Mouse (Mus musculus): ENCODE measurements around the gene Maff. TPM values are rescaled to one million over a fixed set of nuclear protein-coding genes. Genes with fewer than 3 reads are reported as not detected.

The Maff gene
- polyA plus RNA-seq, 1 experiment from 2014 or later: 0.97 TPM

DNA sequence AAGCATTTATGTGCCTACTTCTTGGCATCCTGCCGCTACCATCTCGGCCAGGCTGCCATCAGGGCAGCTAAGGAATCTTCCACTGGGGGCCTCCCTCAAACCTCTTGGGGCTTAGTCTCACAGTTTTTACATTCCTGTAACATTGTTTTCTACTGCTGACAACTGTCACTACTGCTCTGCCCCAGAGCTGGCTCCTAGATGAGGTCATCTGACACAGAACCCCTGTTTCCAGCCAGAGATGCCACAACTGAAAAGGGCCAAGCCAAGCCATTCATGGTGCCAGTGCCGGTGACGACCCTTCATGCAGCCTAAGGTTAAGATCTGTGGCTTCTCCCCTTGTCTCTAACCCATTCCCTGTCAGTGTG, 22.6 kb upstream of the Maff start:
- H3K4me3 ChIP-seq: no peak overlapping the region
- H3K4me2 ChIP-seq (replicated peaks): no peak overlapping the region
- H3K27ac ChIP-seq (replicated peaks): no peak overlapping the region
- 85% methylated on average over 4 of the region's 4 CpGs for WGBS
- H3K27me3 ChIP-seq: no peaks in the 10 kb centered on the region
- no peaks in the 10 kb centered on the region for H3K9me3 ChIP-seq
- H3K9ac ChIP-seq (replicated peaks): no peak overlapping the region
- ATAC-seq (replicated peaks): no peak
- H3K4me1 ChIP-seq: peaks cover 24% of the 10 kb centered on the region
- H3K36me3 ChIP-seq: no peaks in the 10 kb centered on the region

- no peaks in the 10 kb centered on the region for H3K36me3 ChIP-seq
- no peaks in the 10 kb centered on the region for H3K9me3 ChIP-seq
- H3K4me3 ChIP-seq: no peak overlapping the region
- 83% methylated on average over 3 of the region's 3 CpGs for WGBS
- H3K27ac ChIP-seq (replicated peaks): no peak overlapping the region
- ATAC-seq (replicated peaks): no peak
- H3K27me3 ChIP-seq: no peaks in the 10 kb centered on the region
- H3K9ac ChIP-seq (replicated peaks): no peak overlapping the region
- H3K4me2 ChIP-seq (replicated peaks): no peak overlapping the region
- peaks cover 24% of the 10 kb centered on the region for H3K4me1 ChIP-seq
These were observed 22.0 kb upstream of the Maff start for GRCm38 (mm10) chr15:79324373-79324772.

DNA sequence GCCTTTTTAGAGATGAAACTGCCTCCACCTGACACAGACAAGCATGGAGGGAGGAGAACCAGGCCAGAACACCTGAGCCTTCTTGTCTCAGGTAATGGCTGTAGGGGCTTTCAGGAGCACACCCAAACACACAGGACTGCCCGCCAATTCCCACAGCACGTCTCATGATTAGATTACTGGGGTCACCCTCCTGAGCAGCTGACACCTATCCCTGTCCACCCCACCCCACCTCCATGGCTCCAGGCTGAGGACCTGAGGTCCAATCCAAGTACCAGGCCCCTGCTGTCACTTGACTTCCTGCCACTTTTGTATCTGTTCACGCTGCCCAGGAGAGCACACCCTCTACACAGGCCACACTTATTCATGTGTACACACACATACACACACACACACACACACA, 20.7 kb upstream of the Maff start:
- no peak overlapping the region for H3K9ac ChIP-seq (replicated peaks)
- no peak overlapping the region for H3K4me2 ChIP-seq (replicated peaks)
- no peak for ATAC-seq (replicated peaks)
- 85% methylated on average over 3 of the region's 3 CpGs for WGBS
- H3K9me3 ChIP-seq: no peaks in the 10 kb centered on the region
- no peak overlapping the region for H3K4me3 ChIP-seq
- H3K4me1 ChIP-seq: peaks cover 24% of the 10 kb centered on the region
- H3K36me3 ChIP-seq: no peaks in the 10 kb centered on the region
- H3K27ac ChIP-seq (replicated peaks): no peak overlapping the region
- no peaks in the 10 kb centered on the region for H3K27me3 ChIP-seq

GRCm38 (mm10) chr15:79326264-79326663, 20.2 kb upstream of the Maff start:
- H3K27me3 ChIP-seq: no peaks in the 10 kb centered on the region
- H3K27ac ChIP-seq (replicated peaks): no peak overlapping the region
- ATAC-seq (replicated peaks): no peak
- H3K9me3 ChIP-seq: no peaks in the 10 kb centered on the region
- H3K4me1 ChIP-seq: peaks cover 24% of the 10 kb centered on the region
- 84% methylated on average over 4 of the region's 4 CpGs for WGBS
- H3K9ac ChIP-seq (replicated peaks): no peak overlapping the region
- H3K4me3 ChIP-seq: no peak overlapping the region
- no peaks in the 10 kb centered on the region for H3K36me3 ChIP-seq
- H3K4me2 ChIP-seq (replicated peaks): no peak overlapping the region

DNA sequence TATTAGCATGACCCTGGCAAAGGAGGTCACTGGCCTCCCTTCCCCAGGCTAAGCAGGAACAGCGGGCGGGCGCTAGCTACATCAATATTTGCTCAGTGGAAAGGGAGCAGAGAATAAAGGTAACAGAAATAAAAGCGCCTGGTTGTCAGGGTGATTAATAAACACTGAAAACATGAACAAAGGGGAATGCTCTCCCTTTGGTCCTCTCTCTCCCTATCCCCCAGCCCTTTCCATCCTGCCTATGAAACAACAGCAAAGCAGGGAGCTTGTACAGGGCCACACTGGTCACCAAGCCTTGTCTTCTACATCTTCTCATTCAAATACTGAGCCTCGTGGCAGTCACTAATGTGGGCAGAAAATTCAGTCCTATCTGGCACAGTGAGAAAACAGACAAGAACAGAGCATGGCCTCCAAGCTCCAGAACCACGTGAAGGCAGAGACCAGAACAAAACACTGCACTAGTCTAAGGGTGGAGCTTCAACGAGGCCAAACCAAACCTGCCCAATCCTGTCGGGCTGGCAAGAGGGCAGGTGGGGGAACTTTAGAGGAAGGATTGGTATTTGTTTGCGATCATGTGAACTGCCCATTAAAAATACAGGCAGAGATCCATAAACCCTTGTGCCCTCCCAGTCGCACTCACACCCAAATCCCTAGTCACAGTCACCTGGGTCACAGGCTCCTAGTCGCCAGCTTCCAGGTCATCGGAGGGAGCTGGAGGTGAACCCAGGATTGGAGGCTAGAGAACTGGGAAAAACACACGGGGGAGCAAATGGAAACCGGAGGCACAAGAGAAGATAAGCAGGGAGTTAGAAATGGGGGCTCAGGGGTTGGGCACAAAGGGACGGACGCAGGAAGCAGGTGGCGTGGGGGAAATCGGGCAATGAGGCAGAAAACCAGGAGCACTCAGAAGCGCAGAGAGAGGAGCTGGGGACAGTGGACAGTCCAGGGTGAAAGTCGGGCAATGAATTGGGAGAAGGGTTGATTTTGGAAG, 19.2 kb upstream of the Maff start:
- Histone ChIP-seq H3K36me3 (no peaks in the 10 kb centered on the region), H3K27me3 (no peaks in the 10 kb centered on the region), H3K4me2 (replicated peaks) (peak overlapping the region; percentile 83), H3K9me3 (no peaks in the 10 kb centered on the region), H3K4me3 (peak overlapping the region; percentile 76), H3K4me1 (peaks cover 24% of the 10 kb centered on the region), H3K9ac (replicated peaks) (peak overlapping the region; percentile 61), H3K27ac (replicated peaks) (peak overlapping the region; percentile 91)
- peak; percentile 63 for ATAC-seq (replicated peaks)
- WGBS: 9% methylated on average over 20 of the region's 20 CpGs

DNA sequence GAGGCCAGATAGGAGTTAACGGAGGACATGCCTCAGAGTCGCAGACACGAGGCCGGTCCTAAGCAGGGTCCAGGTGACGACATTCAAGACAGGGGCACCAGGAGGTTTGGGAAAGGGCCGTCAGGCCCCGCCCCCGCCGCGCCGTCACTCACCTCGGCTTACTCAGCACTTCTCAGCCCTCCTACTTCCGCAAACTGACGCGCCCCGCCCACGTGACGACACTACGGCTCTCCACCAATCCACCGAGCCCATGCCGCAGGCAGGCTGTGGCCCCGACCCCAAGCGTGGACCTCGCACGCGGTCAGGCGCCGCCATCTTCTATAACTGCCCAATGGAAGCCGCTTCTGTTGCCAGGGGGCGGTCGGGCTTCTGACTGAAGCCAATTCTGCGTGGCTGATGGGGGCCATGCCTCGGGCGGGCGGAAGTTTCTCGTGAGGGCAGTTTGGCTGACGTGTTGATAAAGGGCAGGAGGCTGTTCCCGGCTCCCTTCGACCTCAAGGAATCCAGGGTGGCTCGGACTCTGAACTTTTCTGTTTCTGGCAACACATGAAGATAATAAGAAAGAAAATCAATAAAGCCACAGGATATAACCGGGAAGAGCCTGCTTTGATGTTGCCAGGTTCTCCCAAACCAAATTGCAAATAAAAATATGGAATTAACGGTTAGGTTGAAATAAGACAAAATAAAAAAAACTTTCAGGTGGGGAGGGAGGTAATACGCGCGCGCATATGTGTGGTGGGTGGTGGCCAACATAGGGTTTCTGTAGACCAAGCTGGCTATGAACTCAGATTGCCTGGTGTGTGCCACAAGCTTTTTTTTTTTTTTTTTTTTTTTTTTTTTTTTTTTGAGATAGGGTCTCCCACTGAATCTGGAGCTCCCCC, 18.1 kb upstream of the Maff start, which contains the start of gene Pla2g6:
Gene Pla2g6 (minus strand): TSS at position 333 of the 881 bp plus-strand sequence.
- Histone ChIP-seq H3K27ac (replicated peaks) (peak within 1 kb of the TSS; percentile 91), H3K9ac (replicated peaks) (peak within 1 kb of the TSS; percentile 61), H3K36me3 (no peaks in the 10 kb centered on the region), H3K27me3 (no peaks in the 10 kb centered on the region), H3K4me3 (peak within 1 kb of the TSS; percentile 76), H3K9me3 (no peaks in the 10 kb centered on the region), H3K4me1 (peaks cover 24% of the 10 kb centered on the region), H3K4me2 (replicated peaks) (peak within 1 kb of the TSS; percentile 83)
- 4% methylated on average over 46 of the region's 46 CpGs for WGBS
- ATAC-seq (replicated peaks): peak; percentile 98

DNA sequence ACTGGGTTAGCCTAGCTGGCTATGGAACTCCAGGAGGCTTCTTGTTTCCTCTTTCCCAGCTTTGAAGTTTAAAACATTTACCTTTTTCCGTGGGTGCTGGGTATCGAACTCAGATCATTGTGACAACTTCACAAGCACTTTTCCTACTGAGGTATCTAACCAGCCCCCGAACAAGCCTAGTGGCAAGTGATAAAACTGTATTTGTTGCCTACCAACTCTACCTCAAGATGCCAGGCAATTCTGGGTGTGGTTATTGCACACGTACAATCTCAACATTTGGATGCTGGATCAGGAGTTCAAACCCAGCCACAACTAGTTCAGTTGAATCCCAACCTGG, 17.5 kb upstream of the Maff start:
- H3K9me3 ChIP-seq: no peaks in the 10 kb centered on the region
- WGBS: 95% methylated on average over 4 of the region's 4 CpGs
- peaks cover 21% of the 10 kb centered on the region for H3K4me1 ChIP-seq
- no peaks in the 10 kb centered on the region for H3K36me3 ChIP-seq
- H3K27ac ChIP-seq (replicated peaks): peak overlapping the region; percentile 91; the same call in 1 of the 2 replicates
- H3K4me3 ChIP-seq: peak overlapping the region; percentile 76; the same call in 1 of the 2 replicates
- ATAC-seq (replicated peaks): no peak
- H3K27me3 ChIP-seq: no peaks in the 10 kb centered on the region
- no peak overlapping the region for H3K4me2 ChIP-seq (replicated peaks)
- no peak overlapping the region for H3K9ac ChIP-seq (replicated peaks)

- no peak for ATAC-seq (replicated peaks)
- no peak overlapping the region for H3K9ac ChIP-seq (replicated peaks)
- H3K4me3 ChIP-seq: no peak overlapping the region
- H3K4me1 ChIP-seq: peaks cover 21% of the 10 kb centered on the region
- no peaks in the 10 kb centered on the region for H3K27me3 ChIP-seq
- WGBS: 99% methylated on average over 6 of the region's 6 CpGs
- no peaks in the 10 kb centered on the region for H3K9me3 ChIP-seq
- no peak overlapping the region for H3K27ac ChIP-seq (replicated peaks)
- H3K4me2 ChIP-seq (replicated peaks): no peak overlapping the region
- H3K36me3 ChIP-seq: no peaks in the 10 kb centered on the region
These were observed 17.0 kb upstream of the Maff start for GRCm38 (mm10) chr15:79329346-79329978.

DNA sequence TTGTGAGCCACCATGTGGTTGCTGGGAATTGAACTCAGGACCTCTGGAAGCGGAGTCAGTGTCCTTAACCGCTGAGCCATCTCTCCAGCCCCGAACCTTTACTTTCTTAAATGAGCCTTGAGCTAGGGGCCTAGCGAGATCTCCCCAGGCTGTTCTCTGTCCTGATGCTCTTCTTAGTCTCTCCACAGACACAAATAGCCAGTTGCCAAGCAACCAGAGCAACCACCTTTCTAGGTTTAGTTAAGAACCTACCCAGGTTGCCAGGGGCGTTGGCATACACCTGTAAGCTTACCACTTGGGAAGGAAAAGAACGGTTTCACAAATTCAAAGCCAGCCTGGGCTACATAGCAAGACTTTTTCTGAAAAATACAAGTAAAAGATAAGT, 16.4 kb upstream of the Maff start:
- ATAC-seq (replicated peaks): no peak
- Histone ChIP-seq H3K27me3 (no peaks in the 10 kb centered on the region), H3K27ac (replicated peaks) (no peak overlapping the region), H3K4me2 (replicated peaks) (no peak overlapping the region), H3K4me1 (peaks cover 21% of the 10 kb centered on the region), H3K9me3 (no peaks in the 10 kb centered on the region), H3K36me3 (no peaks in the 10 kb centered on the region), H3K4me3 (no peak overlapping the region), H3K9ac (replicated peaks) (no peak overlapping the region)
- WGBS: 84% methylated on average over 6 of the region's 6 CpGs

GRCm38 (mm10) chr15:79330521-79330920, 15.9 kb upstream of the Maff start:
- Histone ChIP-seq H3K4me1 (peaks cover 21% of the 10 kb centered on the region), H3K9ac (replicated peaks) (no peak overlapping the region), H3K27me3 (no peaks in the 10 kb centered on the region), H3K4me2 (replicated peaks) (no peak overlapping the region), H3K36me3 (no peaks in the 10 kb centered on the region), H3K4me3 (no peak overlapping the region), H3K27ac (replicated peaks) (no peak overlapping the region), H3K9me3 (no peaks in the 10 kb centered on the region)
- ATAC-seq (replicated peaks): no peak
- WGBS: 89% methylated on average over 4 of the region's 4 CpGs

GRCm38 (mm10) chr15:79333409-79333808, 13.0 kb upstream of the Maff start:
- no peaks in the 10 kb centered on the region for H3K36me3 ChIP-seq
- 84% methylated on average over 4 of the region's 4 CpGs for WGBS
- no peak for ATAC-seq (replicated peaks)
- H3K9ac ChIP-seq (replicated peaks): no peak overlapping the region
- no peak overlapping the region for H3K4me3 ChIP-seq
- no peaks in the 10 kb centered on the region for H3K9me3 ChIP-seq
- H3K27me3 ChIP-seq: no peaks in the 10 kb centered on the region
- H3K4me1 ChIP-seq: 0 out of 2 replicates have a peak, but pooled peaks cover 2% of the 10 kb centered on the region
- no peak overlapping the region for H3K27ac ChIP-seq (replicated peaks)
- no peak overlapping the region for H3K4me2 ChIP-seq (replicated peaks)
